Mouse (Mus musculus): Measurements from ENCODE around the gene Ccl3.

Gene Ccl3

DNA sequence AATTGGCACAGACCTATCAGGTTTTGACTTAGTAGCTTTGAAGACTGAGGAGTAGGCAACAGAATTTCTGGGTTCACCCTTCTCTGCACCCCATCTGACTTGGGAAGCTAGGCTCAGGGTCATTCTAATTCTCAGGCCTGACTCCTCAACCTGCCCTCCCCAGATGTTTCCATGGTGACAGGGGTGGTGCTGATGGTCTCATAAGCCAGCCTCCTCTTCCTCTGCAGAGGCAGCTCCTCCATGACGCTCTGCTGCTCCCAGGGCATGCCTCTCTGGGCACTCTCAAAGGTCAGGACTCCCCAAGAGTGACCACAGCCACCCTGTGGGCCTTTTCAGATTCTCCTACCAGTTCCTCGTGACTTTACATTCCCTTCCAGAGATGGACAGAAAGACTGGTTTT lies 10.2 kb downstream of the Ccl3 start:
- Histone ChIP-seq H3K36me3 (ENCODE audit: control insufficient read depth, insufficient read depth, low read length, poor library complexity, severe bottlenecking) (no peaks in the 10 kb centered on the region), H3K27me3 (ENCODE audit: control insufficient read depth, insufficient read depth, low read length, poor library complexity, severe bottlenecking) (no peaks in the 10 kb centered on the region)
- peak; percentile 35 for DNase-seq (ENCODE audit: low read depth, low spot score)

DNA sequence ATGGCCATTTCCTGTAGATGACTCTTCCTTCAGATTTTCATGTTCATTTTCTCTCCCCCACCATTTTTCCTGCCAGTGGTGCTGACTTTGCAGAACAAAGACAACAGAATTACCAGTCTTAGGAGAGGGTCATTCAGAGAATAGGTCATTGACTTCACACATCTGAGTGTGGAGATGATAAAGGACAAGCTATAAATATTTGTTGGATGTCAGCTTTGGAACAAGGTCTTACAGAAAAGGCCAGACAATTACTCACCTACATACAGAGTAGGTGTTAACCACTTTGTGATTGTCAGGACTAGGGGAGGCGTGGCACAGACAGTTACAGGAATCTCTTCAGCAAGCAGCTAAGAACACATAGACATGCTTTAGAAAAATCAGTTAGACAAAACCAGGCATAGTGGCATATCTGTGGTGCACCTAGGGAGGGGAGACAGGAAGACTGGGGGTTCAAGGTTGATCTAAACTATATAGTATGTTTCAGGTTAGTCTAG lies 12.4 kb downstream of the Ccl3 start:
- Histone ChIP-seq H3K36me3 (ENCODE audit: control insufficient read depth, insufficient read depth, low read length, poor library complexity, severe bottlenecking) (no peaks in the 10 kb centered on the region), H3K27me3 (ENCODE audit: control insufficient read depth, insufficient read depth, low read length, poor library complexity, severe bottlenecking) (no peaks in the 10 kb centered on the region)
- DNase-seq (ENCODE audit: low read depth, low spot score): no peak

- Histone ChIP-seq H3K27me3 (ENCODE audit: control insufficient read depth, insufficient read depth, low read length, poor library complexity, severe bottlenecking) (no peaks in the 10 kb centered on the region), H3K36me3 (ENCODE audit: control insufficient read depth, insufficient read depth, low read length, poor library complexity, severe bottlenecking) (no peaks in the 10 kb centered on the region)
- DNase-seq (ENCODE audit: low read depth, low spot score): no peak
These were observed 14.3 kb downstream of the Ccl3 start for GRCm38 (mm10) chr11:83634898-83635297.

DNA sequence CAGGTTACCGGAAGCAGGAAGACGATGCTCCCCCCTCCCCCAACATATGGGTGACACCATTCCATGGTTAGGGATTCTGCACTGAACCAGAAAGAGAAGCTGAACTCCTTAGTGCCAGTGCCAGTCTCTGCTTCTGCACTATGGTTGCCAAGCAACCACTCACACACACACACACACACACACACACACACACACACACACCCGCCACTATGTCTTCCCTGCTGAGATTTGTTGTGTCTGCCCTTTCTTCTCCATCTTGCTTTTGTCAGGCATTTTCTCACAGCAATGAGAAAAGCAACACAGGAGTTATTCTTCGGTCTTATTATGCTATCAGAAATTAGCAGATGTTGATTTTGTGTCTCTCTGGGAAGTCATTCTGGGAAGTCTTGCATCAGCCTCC lies 14.7 kb downstream of the Ccl3 start:
- DNase-seq (ENCODE audit: low read depth, low spot score): no peak
- H3K27me3 ChIP-seq (ENCODE audit: control insufficient read depth, insufficient read depth, low read length, poor library complexity, severe bottlenecking): no peaks in the 10 kb centered on the region
- H3K36me3 ChIP-seq (ENCODE audit: control insufficient read depth, insufficient read depth, low read length, poor library complexity, severe bottlenecking): no peaks in the 10 kb centered on the region

DNA sequence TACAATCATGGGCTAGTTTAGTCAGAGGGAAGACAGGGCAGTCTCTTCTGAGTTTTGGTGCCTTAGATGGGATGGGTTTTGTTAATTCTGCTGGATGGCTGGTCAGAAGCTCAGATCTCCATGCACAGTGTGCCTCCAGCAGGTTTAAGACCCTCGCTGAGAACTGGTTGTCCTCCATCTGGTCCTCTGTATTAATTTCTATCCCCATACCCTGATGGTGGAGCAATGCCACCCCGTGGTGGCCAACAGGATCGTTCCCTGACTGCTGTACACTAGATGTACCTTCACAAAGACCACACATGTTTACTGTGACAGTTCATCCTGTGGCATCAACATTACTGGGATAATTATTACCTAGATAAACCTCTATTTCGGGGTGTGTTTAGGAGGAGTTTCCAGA lies 16.4 kb downstream of the Ccl3 start:
- Histone ChIP-seq H3K36me3 (ENCODE audit: control insufficient read depth, insufficient read depth, low read length, poor library complexity, severe bottlenecking) (no peaks in the 10 kb centered on the region), H3K27me3 (ENCODE audit: control insufficient read depth, insufficient read depth, low read length, poor library complexity, severe bottlenecking) (no peaks in the 10 kb centered on the region)
- DNase-seq (ENCODE audit: low read depth, low spot score): peak; percentile 60

- Histone ChIP-seq H3K36me3 (ENCODE audit: control insufficient read depth, insufficient read depth, low read length, poor library complexity, severe bottlenecking) (no peaks in the 10 kb centered on the region), H3K27me3 (ENCODE audit: control insufficient read depth, insufficient read depth, low read length, poor library complexity, severe bottlenecking) (no peaks in the 10 kb centered on the region)
- no peak for DNase-seq (ENCODE audit: low read depth, low spot score)
These were observed 18.1 kb downstream of the Ccl3 start for GRCm38 (mm10) chr11:83631065-83631464.

DNA sequence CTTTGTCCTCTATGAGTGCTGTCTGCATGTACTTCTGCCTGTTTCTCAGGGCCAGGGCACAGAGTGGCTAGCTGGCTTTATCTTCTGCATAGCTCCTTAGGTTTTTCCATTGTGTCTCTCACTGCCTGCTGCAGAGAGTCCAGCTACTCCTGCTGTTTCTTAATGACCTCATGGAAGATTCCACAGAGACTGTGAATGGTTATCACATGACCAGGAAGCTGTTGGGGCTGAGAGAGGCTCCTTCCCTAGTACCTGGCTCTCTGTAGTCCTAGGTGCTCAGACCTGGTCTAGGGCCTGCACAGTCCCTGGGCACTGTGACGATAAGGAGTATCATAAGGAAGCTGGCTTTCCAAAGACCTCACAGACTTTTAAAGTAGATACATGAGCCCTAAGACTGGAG lies 18.5 kb downstream of the Ccl3 start:
- no peaks in the 10 kb centered on the region for H3K27me3 ChIP-seq (ENCODE audit: control insufficient read depth, insufficient read depth, low read length, poor library complexity, severe bottlenecking)
- DNase-seq (ENCODE audit: low read depth, low spot score): no peak
- no peaks in the 10 kb centered on the region for H3K36me3 ChIP-seq (ENCODE audit: control insufficient read depth, insufficient read depth, low read length, poor library complexity, severe bottlenecking)

- no peaks in the 10 kb centered on the region for H3K27me3 ChIP-seq (ENCODE audit: control insufficient read depth, insufficient read depth, low read length, poor library complexity, severe bottlenecking)
- DNase-seq (ENCODE audit: low read depth, low spot score): no peak
- H3K36me3 ChIP-seq (ENCODE audit: control insufficient read depth, insufficient read depth, low read length, poor library complexity, severe bottlenecking): no peaks in the 10 kb centered on the region
These were observed 20.3 kb downstream of the Ccl3 start for GRCm38 (mm10) chr11:83628808-83629207.

DNA sequence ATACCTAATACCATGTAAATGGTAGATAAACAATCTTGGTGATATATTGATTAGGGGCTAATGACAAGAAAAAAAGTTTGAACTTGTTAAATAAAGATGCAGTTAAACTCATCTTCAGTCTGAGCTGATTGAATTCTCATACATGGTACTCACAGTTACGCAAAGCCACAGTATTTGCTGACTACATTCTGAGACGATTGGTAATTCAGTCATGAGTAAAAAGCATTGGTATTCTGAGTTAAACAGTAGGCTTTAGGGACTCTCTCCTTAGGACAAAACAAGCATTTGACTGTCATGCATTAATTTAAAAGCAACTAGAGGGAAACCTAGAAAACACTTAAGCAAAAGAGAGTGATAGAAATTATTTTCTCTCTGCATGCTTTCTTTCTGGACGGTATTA lies 25.6 kb downstream of the Ccl3 start:
- H3K27me3 ChIP-seq (ENCODE audit: control insufficient read depth, insufficient read depth, low read length, poor library complexity, severe bottlenecking): no peaks in the 10 kb centered on the region
- no peak for DNase-seq (ENCODE audit: low read depth, low spot score)
- no peaks in the 10 kb centered on the region for H3K36me3 ChIP-seq (ENCODE audit: control insufficient read depth, insufficient read depth, low read length, poor library complexity, severe bottlenecking)

DNA sequence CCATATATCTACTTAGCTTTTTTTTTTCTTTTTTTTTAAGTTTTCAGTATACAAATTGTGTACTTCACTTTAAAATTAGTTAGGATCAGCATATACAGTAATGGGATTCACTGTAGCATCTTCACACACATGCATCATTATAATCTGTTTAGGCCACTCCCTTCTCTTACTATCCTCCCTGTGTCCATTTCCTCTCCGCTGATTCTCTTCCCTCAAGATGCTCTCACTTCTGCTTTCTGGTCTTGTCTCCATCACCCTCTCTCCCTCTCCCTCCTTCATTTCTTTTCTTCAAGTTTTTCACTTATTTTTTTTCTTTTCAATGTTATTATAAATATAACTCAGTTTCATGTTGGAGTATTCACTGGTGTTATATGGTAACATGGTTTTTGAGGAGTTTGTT lies 30.1 kb downstream of the Ccl3 start:
- peak; percentile 34 for DNase-seq (ENCODE audit: low read depth, low spot score)

GRCm38 (mm10) chr11:83618238-83618637 lies 30.9 kb downstream of the Ccl3 start:
- Histone ChIP-seq H3K27me3 (ENCODE audit: control insufficient read depth, insufficient read depth, low read length, poor library complexity, severe bottlenecking) (no peaks in the 10 kb centered on the region), H3K36me3 (ENCODE audit: control insufficient read depth, insufficient read depth, low read length, poor library complexity, severe bottlenecking) (no peaks in the 10 kb centered on the region)
- DNase-seq (ENCODE audit: low read depth, low spot score): no peak

More for the DNA sequence above, 30.1 kb downstream of the Ccl3 start:
- no peaks in the 10 kb centered on the region for H3K27me3 ChIP-seq (ENCODE audit: control insufficient read depth, insufficient read depth, low read length, poor library complexity, severe bottlenecking)
- H3K36me3 ChIP-seq (ENCODE audit: control insufficient read depth, insufficient read depth, low read length, poor library complexity, severe bottlenecking): no peaks in the 10 kb centered on the region

- DNase-seq (ENCODE audit: low read depth, low spot score): no peak
- Histone ChIP-seq H3K36me3 (ENCODE audit: control insufficient read depth, insufficient read depth, low read length, poor library complexity, severe bottlenecking) (no peaks in the 10 kb centered on the region), H3K27me3 (ENCODE audit: control insufficient read depth, insufficient read depth, low read length, poor library complexity, severe bottlenecking) (no peaks in the 10 kb centered on the region)
These were observed 32.6 kb downstream of the Ccl3 start for GRCm38 (mm10) chr11:83616586-83616985.

GRCm38 (mm10) chr11:83610900-83611299 lies 38.3 kb downstream of the Ccl3 start:
- peak; percentile 35 for DNase-seq (ENCODE audit: low read depth, low spot score)
- H3K27me3 ChIP-seq (ENCODE audit: control insufficient read depth, insufficient read depth, low read length, poor library complexity, severe bottlenecking): no peaks in the 10 kb centered on the region

GRCm38 (mm10) chr11:83606396-83606795 lies 42.8 kb downstream of the Ccl3 start:
- Histone ChIP-seq H3K36me3 (ENCODE audit: control insufficient read depth, insufficient read depth, low read length, poor library complexity, severe bottlenecking) (no peaks in the 10 kb centered on the region), H3K27me3 (ENCODE audit: control insufficient read depth, insufficient read depth, low read length, poor library complexity, severe bottlenecking) (no peaks in the 10 kb centered on the region)
- no peak for DNase-seq (ENCODE audit: low read depth, low spot score)

More at GRCm38 (mm10) chr11:83610900-83611299, 38.3 kb downstream of the Ccl3 start:
- no peaks in the 10 kb centered on the region for H3K36me3 ChIP-seq (ENCODE audit: control insufficient read depth, insufficient read depth, low read length, poor library complexity, severe bottlenecking)

DNA sequence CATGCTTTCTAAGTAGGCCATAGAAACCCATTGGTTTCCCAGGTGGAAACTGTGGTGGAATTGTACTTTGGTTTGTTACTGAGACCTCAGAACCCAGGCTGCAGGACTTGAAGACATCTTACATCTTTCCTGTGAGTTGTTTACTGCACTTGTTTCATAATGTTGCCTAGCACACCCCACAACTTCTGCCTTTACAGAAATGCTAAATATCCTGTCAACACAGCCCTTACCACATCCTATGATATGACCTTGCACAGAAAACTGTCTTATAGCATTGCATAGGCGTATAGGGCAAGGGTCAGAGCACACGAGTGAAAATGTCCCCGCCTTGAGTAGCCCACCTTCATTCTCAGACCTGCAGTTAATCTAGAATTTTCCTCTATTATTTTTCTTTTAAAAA lies 43.6 kb downstream of the Ccl3 start:
- Histone ChIP-seq H3K27me3 (ENCODE audit: control insufficient read depth, insufficient read depth, low read length, poor library complexity, severe bottlenecking) (no peaks in the 10 kb centered on the region), H3K36me3 (ENCODE audit: control insufficient read depth, insufficient read depth, low read length, poor library complexity, severe bottlenecking) (no peaks in the 10 kb centered on the region)
- no peak for DNase-seq (ENCODE audit: low read depth, low spot score)

DNA sequence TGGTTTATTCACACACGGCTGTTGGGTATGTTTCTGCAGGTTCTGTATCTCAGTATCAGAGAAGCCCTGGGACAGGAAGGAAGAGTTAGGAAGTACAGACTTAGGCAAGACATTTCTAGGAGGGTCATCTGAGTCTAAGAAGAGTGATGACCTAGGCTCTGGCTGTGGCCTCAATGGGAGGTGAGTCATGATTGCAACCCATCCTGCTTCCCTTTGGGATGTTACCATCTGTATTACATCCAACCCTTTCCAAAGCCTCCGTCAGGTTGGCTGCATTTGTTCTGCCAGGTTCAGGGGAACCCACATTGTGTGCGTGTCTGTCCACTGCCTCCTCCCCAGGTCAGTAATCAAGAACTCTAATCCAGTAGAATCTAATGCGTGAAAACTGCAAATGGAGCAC lies 44.5 kb downstream of the Ccl3 start:
- H3K27me3 ChIP-seq (ENCODE audit: control insufficient read depth, insufficient read depth, low read length, poor library complexity, severe bottlenecking): no peaks in the 10 kb centered on the region
- H3K36me3 ChIP-seq (ENCODE audit: control insufficient read depth, insufficient read depth, low read length, poor library complexity, severe bottlenecking): no peaks in the 10 kb centered on the region
- DNase-seq (ENCODE audit: low read depth, low spot score): no peak

Data from splenic B cell, adult 2 months (primary cell).